Mouse (Mus musculus): Measurements from ENCODE around the gene Ccdc73.

The Ccdc73 gene

DNA sequence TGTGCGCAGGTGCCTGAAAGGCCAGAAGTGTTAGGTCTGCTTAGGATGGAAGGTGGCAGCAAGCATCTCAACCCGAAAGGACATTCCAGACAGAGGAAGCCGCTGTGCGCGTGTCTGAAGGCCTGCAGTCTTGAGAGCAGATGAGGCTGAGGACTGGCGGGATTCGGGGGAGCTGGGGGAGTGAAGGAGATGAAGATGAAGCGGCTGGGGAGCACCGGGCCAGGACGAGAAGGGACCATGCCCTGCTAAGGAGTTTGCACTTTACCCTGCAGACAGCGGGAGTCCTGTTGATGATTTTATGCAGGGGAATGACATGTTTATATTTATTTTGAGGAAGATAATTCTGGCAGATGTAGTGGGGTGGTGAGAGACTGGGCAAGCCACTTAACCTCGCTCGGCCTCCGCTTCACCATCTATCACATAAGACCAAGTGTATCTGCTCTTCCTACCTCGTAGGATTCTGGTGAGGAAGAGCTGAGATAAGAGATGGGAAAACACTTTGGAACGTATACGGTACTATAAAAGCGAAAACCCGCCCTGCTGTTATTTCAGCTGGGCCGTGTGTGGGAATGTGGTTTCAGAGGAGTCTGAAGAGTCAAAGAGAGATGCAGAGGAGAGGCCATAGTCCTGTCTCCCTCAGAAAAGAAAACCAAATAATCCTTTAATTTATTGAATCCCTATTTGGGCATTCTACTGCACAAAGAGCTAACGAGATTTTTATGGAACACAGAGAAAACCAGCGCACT lies 159.5 kb downstream of the Ccdc73 start:
- DNase-seq (ENCODE audit: low spot score): no peak

DNA sequence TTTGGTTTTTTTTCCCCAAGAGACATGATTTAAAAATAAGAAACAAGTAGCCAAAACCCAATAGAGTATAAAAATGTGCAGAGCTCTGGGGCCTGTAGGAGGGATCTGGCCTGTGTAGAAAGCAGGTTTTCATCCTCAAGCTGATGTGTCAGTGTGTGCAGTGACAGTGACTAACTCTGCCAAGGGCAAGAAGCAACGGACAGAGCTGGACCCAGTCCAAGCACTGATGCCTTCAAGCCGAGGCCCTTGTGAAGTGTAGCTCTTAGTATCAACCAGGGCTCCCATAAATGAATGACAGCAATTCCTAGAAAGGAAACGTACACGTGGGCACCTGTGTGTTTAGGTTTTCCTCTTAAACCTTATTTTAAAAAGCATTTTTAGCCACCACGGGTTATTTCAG lies 161.2 kb downstream of the Ccdc73 start:
- DNase-seq (ENCODE audit: low spot score): peak; percentile 39

DNA sequence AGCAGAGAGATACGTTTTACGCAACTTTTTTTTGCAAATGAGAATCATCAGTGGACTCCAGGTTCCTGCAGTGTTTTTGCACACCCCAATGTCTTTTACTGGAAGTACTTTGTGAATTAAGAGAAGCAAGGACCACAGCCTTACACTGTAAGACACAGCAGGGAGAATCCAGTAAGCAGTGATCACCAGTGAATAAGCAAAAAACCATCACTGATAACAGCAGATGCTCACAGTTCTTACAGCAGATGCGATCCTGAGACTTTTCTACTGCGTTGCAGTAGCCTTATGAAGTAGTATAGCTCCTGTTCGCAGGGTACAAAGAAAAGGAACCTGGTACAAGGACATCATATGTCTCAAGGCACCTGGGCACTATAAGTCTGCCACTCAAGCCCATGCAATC lies 162.9 kb downstream of the Ccdc73 start:
- DNase-seq (ENCODE audit: low spot score): no peak

DNA sequence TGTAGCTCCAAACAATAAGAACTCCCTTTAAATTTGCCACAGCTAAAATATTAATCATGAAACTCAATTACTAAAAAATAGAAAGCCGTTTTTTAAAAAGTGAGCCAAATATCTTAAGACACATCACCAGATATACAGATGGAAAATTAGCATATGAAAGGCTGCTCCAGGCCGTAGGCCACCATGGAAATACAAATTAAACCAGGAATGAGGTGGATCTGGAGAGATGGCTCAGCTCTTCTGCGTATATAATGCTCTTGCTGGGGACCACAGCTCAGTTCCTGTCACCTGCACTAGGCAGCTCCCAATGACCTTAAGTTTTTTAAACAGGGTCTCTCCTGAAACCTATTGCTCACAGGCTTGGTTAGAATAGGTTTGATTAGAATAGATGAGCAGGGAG lies 166.5 kb downstream of the Ccdc73 start:
- DNase-seq (ENCODE audit: low spot score): no peak

DNA sequence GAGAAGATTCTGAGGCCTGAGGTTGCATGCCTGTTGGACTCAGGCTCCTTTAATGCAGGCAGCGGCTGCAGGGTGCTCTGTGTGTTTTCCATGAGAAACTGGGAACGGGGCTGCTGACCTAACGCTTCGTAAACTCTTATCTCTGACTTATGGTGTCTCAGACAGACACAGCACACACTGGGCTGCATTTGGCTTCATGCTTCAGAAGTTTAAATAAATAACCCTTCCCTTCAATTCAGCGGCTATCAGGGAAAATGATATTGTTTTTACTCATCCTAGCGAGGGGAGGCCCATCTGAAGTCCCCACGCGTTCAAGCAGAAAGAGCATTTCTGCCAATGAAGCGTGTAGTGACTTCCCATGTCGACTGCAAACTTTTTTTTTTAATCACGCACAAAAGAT lies 168.4 kb downstream of the Ccdc73 start:
- DNase-seq (ENCODE audit: low spot score): no peak

DNA sequence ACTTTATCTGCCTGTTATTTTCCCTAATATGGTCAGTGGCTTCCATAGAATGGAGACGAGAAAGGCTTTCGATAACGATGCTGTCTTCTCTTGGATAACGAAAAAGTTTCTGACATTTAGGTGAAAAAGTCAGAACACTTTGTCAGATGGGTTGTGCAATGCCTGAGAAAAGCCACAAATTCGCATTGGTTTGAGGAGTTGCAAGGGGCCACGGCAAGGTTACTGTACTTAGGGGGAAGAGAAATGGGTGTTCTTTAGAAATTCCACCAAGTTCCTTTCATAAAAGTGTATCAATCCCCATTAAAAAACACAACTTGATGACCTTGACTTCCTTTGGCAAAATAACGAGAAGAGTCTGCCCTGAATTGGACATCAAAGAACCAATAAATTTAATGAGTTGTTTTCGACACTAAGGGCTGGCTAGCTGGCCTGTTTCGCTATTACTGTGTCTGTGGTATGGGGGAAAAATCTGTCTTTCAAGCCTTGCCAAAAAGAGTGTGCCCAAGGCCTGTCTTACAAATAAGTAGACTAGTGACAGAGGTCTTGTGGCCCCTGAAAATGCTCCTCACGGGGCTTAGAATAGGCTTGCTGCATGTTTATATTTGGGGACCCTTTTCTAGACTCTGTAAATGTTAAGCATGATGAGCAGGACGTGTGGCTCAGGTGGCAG lies 168.9 kb downstream of the Ccdc73 start:
- no peak for DNase-seq (ENCODE audit: low spot score)

DNA sequence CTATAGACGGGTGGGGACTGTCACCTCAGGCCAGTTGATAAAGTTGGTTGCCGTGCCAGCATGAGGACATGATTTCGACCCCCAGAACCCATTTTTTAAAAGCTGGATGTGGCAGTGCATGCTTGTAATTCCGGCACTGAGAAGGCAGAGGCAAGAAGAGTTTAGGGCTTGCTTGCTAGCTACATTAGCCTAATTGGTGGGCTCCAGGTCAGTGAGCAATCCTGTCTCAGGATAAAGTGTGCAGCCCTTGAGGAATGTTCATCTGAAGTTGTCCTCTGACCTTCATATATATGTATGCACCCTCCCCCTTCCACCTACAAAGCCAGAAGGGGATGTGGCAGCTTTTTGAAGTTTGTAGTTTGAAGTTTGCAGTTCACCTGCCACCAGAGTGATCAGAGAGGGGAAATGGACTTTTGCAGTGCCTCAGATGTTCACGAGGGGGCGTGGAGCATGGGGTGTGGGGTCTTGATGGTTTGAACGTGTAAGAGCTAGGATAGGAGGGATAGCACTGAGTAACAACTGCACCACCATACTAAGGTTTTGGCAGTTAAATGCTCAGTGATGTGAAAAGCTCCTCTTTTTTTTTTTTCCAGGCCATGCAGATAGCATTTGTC lies 170.5 kb downstream of the Ccdc73 start:
- no peak for DNase-seq (ENCODE audit: low spot score)

DNA sequence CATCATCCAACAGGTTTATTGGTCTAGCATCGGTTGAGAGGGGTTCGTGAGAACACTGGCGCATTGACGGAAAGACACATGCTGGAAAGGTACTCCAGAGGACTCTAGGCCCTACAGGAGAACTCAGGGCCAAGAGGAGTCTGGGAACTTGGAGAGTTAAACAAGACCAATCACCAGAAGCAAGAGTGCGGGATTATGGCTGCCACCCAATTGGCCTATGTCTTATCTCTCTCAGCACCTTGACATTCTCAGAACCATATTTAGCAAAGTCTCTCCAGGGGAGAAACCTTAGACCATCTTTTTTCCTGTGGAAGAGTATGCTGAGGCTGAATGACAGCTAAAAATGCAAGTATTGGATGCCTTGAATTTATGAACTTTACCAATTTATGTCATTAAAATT lies 171.3 kb downstream of the Ccdc73 start:
- no peak for DNase-seq (ENCODE audit: low spot score)

DNA sequence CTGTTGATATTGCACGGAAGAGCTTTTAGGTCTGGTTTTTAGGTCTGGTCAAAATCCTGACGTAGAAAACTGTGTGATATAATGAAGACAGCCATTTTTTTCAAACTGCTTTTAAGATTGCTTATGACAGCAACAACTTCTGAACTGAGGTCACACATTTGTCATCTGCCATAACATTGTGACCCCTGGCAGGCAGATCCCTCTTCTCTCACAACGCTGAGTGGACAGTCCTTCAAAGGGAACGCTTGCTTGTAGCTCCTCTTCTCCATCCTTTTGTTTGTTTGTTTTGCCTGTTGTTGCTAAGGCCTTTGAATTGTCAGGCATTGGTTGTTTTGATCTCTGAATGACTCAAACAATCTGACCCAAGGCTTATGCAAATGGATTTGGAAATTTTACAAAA lies 173.3 kb downstream of the Ccdc73 start:
- no peak for DNase-seq (ENCODE audit: low spot score)

DNA sequence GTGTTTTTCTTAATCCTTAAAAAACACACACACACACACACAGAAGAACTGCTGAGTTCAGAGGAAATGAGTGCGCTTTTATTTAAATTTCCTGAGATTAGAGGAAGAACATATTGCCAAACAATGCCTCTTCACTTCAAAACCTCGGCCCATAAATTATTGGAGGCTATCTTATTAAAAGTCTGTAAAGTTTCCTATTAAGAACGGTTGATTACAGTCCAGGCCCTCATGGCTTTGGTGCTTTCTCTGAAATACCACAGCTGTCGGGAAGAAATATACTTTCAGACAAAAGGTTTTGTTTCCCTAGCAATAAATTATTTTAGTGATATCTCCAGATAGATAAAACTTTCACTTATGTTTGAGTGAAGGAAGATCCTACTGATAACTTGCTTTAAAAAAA lies 175.5 kb downstream of the Ccdc73 start:
- DNase-seq (ENCODE audit: low spot score): no peak

DNA sequence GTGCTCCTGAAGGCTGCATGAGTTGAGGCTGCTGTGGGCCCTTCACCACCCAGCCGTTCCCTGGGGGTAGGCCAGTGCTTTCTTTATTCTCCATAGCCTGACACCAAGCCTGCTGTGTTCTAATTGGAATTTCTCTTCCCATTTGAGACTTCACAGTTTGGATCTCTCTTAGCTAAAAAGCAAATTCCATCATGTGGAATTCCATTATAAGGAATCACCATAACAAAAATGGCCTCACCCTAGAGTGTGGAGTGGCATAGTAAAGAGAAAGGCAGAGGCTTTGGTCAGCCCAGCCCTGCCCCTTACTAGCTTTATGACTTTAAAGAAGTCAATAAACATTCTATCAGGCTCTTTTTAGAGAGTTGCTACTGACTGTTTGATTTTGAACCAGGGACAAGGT lies 180.7 kb downstream of the Ccdc73 start:
- no peak for DNase-seq (ENCODE audit: low spot score)

DNA sequence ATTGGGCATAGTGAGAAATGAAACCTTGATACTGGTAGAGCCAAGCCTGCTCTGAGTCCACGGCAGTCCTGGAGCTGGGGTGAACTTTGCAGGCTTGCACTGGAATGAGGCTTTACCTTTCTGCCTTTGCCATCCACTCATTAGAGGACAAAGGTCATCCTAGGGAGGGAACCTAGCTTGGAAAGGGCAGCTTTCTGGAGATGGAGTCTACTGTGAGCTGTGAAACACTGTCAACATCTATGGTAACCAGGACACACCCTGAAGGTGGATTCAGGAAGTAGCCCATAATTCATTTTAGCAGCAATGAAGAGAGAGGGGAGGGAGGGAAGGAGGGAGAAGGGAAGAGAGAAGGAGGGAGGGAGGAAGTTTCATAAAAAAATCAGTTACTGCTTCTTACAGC lies 187.9 kb downstream of the Ccdc73 start:
- no peak for DNase-seq (ENCODE audit: low spot score)

DNA sequence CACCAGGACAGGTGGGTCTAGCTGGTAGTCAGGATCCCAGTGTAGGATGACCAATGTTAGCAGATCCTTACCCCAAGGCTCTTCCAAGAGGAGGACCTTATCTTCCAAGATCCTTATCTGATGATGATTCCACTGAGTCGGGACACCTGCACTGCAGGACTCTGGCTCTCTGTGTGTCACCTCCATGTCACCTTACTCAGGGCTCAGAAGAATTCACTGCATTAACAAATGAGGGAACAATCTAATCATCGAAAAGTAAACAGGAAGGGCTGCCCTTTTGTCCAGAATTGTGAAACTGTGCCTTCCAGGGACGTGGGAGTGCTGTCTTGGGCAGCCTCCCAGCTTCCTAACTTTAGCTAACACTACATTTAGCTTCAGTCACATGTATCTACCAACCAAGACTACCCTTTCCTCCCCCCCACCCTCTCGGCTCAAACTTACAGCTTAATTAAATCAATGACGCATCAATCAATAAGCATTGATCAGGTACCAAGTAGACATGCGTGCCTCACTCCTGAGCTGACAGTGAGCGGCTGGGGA lies 191.0 kb downstream of the Ccdc73 start:
- peak; percentile 88 for DNase-seq (ENCODE audit: low spot score)

DNA sequence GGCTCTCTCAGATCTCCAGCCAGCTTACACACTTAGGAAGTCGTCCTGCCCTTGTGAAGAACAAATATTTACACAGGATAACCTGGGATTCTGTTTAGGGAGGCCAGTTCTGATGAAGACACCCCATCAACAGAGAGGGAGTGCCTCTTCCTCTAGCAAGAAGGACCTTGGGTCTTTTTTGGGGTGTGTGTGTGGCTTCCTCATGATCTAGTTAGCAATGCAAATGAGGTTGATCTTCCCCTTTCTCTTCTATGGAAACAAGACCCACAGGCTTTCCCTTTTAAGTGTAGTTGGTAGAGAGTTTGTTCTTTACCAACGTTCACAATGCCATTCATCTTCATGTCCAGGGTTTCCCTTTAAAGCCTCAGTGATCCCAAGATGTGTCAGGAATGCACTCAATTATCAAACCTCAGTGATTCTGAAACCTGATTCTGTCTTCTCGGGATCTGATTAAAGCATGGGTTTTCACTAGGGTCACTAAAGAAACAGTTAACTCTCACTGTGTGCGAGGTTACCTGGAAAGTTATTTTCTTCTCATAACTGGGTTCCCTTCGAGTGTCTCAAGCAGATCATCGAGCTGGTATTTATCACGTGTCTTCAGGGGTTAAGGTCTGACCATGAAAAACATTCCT lies 195.3 kb downstream of the Ccdc73 start:
- no peak for DNase-seq (ENCODE audit: low spot score)

Measured in adipocyte (in vitro differentiated cells).